Mouse (Mus musculus) B cell, adult 2 months (primary cell): ENCODE results near the gene Ap4b1.

Experiments
- DNase-seq, 2 experiments: peaks; one replicate each; pipeline ENCODE4 v3.0.0; 2022

Ap4b1 gene

GRCm38 (mm10) chr3:103857036-103857805, 47.9 kb downstream of the Ap4b1 start:
- peak in 1 of 2 experiments; percentile 30 for DNase-seq

- DNase-seq = peak; percentile 42 to 50
Observed at GRCm38 (mm10) chr3:103857977-103858563, 48.8 kb downstream of the Ap4b1 start.

DNA sequence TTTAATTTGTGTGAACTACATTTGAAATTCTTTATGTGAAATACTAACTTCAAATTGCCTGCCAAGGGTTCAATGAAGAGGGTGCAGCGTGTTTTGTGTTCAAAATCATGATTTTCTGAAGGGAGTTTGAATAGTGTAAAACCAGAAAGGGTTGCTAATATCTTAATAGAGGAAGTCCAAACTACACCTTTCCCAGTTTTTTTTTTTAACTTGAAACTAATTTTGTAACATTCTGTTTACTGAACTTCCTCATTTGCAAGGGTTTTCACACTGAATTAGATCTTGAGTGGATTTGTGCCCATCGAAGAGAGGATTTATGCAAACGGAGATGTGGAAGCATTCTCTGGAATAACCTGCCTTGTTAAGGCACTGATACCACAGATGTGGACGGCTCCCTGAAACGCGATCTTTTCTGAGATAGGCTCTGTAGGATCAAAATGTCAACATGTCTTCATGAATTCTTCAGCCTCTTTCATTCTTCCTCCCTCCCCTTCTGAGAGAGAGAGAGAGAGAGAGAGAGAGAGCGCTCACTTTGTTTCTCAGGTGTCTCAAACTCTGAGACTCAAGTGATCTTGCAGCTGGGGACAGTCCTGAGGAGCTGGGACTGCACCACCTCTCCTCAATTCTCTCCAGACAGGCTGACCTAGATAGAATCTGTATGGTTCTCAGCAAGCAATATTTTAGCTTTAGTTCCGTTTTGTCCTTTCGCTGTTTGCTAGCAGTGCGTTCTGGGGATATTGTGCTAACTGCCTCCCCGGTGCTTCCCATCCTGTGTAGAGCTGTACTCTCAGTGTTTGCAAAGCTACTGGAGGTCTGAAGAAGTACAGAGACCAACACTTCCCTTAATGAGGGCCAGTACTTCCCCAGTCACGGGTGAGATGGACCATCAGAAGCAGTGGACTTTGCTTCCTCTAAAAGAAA, 49.8 kb downstream of the Ap4b1 start, which contains the start of gene Ptpn22:
Gene Ptpn22 (plus strand): TSS at position 915 of the 921 bp plus-strand sequence.
- DNase-seq = peak; percentile 73

DNA sequence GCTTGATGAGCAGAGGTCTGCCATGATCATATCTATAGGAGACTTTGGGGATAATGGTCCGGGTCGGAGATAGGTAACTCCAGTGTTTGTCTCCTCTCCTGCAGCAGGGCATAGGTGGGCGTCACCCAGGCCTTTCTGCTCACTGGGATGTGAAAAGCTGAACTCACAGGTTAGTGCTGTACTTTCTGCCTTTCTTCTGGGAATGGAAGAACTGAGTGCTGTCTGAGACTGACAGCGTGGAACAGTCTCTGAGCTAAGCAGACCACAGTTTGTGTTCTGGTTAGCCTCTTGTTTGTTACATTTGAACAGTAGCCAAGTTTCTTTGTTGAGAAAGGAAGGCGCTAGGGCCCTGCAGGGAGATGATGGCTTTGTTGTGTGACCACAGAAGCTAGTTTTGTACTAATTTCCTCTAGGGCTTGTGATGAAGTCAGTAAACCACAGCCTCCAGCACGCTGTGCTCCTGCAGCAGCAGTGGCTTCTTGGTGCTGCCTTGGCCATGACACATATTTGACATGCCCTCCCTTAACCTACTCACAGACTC, 50.6 kb downstream of the Ap4b1 start:
- peak; percentile 75 for DNase-seq

DNA sequence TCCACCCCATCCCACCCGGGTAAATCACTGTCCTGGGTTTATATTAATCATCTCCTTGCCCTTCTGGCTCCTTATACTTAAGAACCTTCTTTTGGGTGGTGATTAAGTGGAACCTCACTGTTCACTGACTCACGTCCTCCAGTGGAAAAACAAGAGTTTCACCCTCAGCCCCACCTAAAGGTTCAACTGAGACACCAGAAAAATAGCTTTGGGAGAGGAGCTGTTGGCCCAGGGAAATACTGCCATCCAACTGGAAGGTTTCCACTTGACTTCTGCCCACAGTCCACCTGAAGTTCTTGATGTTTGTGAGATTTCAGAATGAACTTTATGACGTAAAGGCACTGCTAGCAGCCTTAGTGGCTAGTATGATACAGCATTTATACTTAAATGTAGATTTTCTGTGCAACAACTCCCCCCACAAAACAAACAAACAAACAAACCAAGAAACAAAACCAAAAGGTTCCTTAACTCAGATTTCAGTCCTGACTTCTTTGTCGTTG, 53.5 kb downstream of the Ap4b1 start:
- DNase-seq = no peak

- no peak for DNase-seq
Observed at GRCm38 (mm10) chr3:103864200-103864599, 54.9 kb downstream of the Ap4b1 start.

GRCm38 (mm10) chr3:103867424-103867971, 58.2 kb downstream of the Ap4b1 start:
- peak; percentile 43 to 48 for DNase-seq

GRCm38 (mm10) chr3:103868008-103868407, 58.7 kb downstream of the Ap4b1 start:
- peak in 1 of 2 experiments; percentile 41 for DNase-seq
